Mouse (Mus musculus): ENCODE measurements around the gene Trp53i11. TPM values are rescaled to one million over a fixed set of nuclear protein-coding genes. Genes with fewer than 3 reads are reported as not detected.

Gene Trp53i11
- total and polyA plus RNA-seq, 3 experiments: 0.36 to 32.1 (median 0.73) TPM

DNA sequence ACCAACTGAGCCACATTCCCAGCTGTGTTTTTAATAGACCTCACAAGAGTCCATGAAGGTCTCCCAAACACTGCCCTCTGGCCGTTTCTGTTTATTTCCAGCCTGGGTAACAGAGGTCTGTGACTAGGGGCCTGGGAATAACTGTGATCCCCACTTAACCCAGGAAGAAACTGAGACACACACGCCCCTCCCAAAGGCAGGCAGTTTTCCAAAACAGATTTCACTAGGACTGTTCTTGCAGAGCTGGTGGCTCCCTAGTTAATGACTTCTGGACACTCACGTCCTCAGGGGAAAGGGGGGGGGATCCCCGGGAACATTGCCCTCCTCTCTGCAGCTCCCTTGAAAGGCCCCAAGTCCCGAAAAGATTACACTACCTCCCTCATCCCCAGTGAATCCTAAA lies 12.1 kb upstream of the Trp53i11 start:
- Histone ChIP-seq H3K9me3 (replicated peaks; ENCODE audit: low read length) (no peaks in the 10 kb centered on the region), H3K4me2 (ENCODE audit: insufficient read depth, low read depth, poor library complexity, severe bottlenecking) (no peak overlapping the region), H3K27me3 (replicated peaks) (peaks cover 93% of the 10 kb centered on the region), H3K36me3 (replicated peaks in 1 of 2; ENCODE audit: control insufficient read depth in 1 of 2, insufficient read depth in 1 of 2, low read length in 1 of 2) (no peaks in the 10 kb centered on the region), H3K79me2 (replicated peaks; ENCODE audit: control insufficient read depth, extremely low read depth, insufficient read depth, poor library complexity, severe bottlenecking) (no peaks in the 10 kb centered on the region), H3K9ac (ENCODE audit: insufficient read depth, low read depth) (no peak overlapping the region), H3K27ac (ENCODE audit: insufficient read depth, low read depth) (no peak overlapping the region), H3K4me3 (replicated peaks in 1 of 3; ENCODE audit: low read depth in 2 of 3, low read length in 2 of 3, poor library complexity in 1 of 3) (no peak overlapping the region), H3K4me1 (ENCODE audit: control insufficient read depth in 1 of 2, insufficient read depth in 2 of 2) (peaks cover 13% of the 10 kb centered on the region in 2 experiments)
- in situ Hi-C loops (cut with MboI; ENCODE audit: low pct_ligation_motif_present, low pct_unique_long_range_greater_than_20kb, low sequenced_read_pairs) (loop anchor here (10.0 kb wide), 1 partner anchor 50 kb away; no protein-coding TSS in a partner anchor), dilution Hi-C loops (cut with MboI; ENCODE audit: extremely low pct_ligation_motif_present, extremely low pct_unique_long_range_greater_than_20kb, low sequenced_read_pairs) (no loop called here)
- DNase-seq (ENCODE audit: extremely low read depth): no peak
- TF ChIP-seq HCFC1 (IDR thresholded peaks at IDR 0.05; ENCODE audit: low read depth, low read length) (no peak), KAT2A (IDR thresholded peaks at IDR 0.05; ENCODE audit: insufficient replicate concordance, low read length) (no peak), NRF1 (IDR thresholded peaks at IDR 0.05; ENCODE audit: low read depth, low read length) (no peak), JUND (conservative IDR thresholded peaks at IDR 0.05; ENCODE audit: low read depth, low read length) (no peak), ZKSCAN1 (IDR thresholded peaks at IDR 0.05; ENCODE audit: borderline replicate concordance, low read depth, low read length) (no peak), EP300 (IDR thresholded peaks at IDR 0.05; ENCODE audit: low read length) (no peak), CTCF (conservative IDR thresholded peaks at IDR 0.05 in 1 of 2, IDR thresholded peaks at IDR 0.05 in 1 of 2; ENCODE audit: low read depth in 2 of 2, low read length in 2 of 2) (no peak), ZNF384 (IDR thresholded peaks at IDR 0.05; ENCODE audit: low read depth, low read length) (no peak), ZC3H11A (IDR thresholded peaks at IDR 0.05; ENCODE audit: low read depth, low read length) (no peak), UBTF (IDR thresholded peaks at IDR 0.05; ENCODE audit: low read depth, low read length) (no peak), SIN3A (IDR thresholded peaks at IDR 0.05; ENCODE audit: low read length) (no peak), USF1 (IDR thresholded peaks at IDR 0.05; ENCODE audit: low read depth, low read length) (no peak), JUN (IDR thresholded peaks at IDR 0.05; ENCODE audit: insufficient read depth, low read depth, low read length) (no peak), MAFK (IDR thresholded peaks at IDR 0.05; ENCODE audit: insufficient replicate concordance, low read length) (no peak)

GRCm38 (mm10) chr2:93175721-93176120 lies 11.6 kb upstream of the Trp53i11 start:
- no peak overlapping the region for H3K4me2 ChIP-seq (ENCODE audit: insufficient read depth, low read depth, poor library complexity, severe bottlenecking)
- H3K27ac ChIP-seq (ENCODE audit: insufficient read depth, low read depth): no peak overlapping the region
- TF ChIP-seq BHLHE40 (IDR thresholded peaks at IDR 0.05; ENCODE audit: low read depth, low read length): no peak
- no peak for TF ChIP-seq JUND (conservative IDR thresholded peaks at IDR 0.05; ENCODE audit: low read depth, low read length)
- TF ChIP-seq RCOR1 (conservative IDR thresholded peaks at IDR 0.05; ENCODE audit: low read depth, low read length): no peak
- TF ChIP-seq JUN (IDR thresholded peaks at IDR 0.05; ENCODE audit: insufficient read depth, low read depth, low read length): no peak
- no peak for TF ChIP-seq USF2 (conservative IDR thresholded peaks at IDR 0.05; ENCODE audit: low read depth, low read length)
- no peak for TF ChIP-seq MYC (IDR thresholded peaks at IDR 0.05; ENCODE audit: low read depth, low read length)
- no peak for TF ChIP-seq MAZ (IDR thresholded peaks at IDR 0.05; ENCODE audit: low read depth, low read length)
- TF ChIP-seq EP300 (IDR thresholded peaks at IDR 0.05; ENCODE audit: low read length): no peak
- no peak for TF ChIP-seq SIN3A (IDR thresholded peaks at IDR 0.05; ENCODE audit: low read length)
- no peak for TF ChIP-seq TCF12 (IDR thresholded peaks at IDR 0.05; ENCODE audit: low read depth, low read length)
- TF ChIP-seq MEF2A (IDR thresholded peaks at IDR 0.05; ENCODE audit: borderline replicate concordance, low read depth, low read length): no peak
- TF ChIP-seq TBP (conservative IDR thresholded peaks at IDR 0.05; ENCODE audit: low read depth, low read length): no peak
- TF ChIP-seq ZNF384 (IDR thresholded peaks at IDR 0.05; ENCODE audit: low read depth, low read length): no peak
- TF ChIP-seq ZMIZ1 (IDR thresholded peaks at IDR 0.05; ENCODE audit: low read depth, low read length): no peak
- TF ChIP-seq PAX5 (IDR thresholded peaks at IDR 0.05; ENCODE audit: low read length): no peak
- TF ChIP-seq ZC3H11A (IDR thresholded peaks at IDR 0.05; ENCODE audit: low read depth, low read length): no peak
- TF ChIP-seq NRF1 (IDR thresholded peaks at IDR 0.05; ENCODE audit: low read depth, low read length): no peak
- no peak for TF ChIP-seq POLR2AphosphoS2 (IDR thresholded peaks at IDR 0.05; ENCODE audit: low read depth, low read length)
- no peak overlapping the region for H3K9ac ChIP-seq (ENCODE audit: insufficient read depth, low read depth)
- H3K4me1 ChIP-seq (ENCODE audit: control insufficient read depth in 1 of 2, insufficient read depth in 2 of 2): peaks cover 17 to 18% of the 10 kb centered on the region in 2 experiments
- no peak for DNase-seq (ENCODE audit: extremely low read depth)
- dilution Hi-C loops (cut with MboI; ENCODE audit: extremely low pct_ligation_motif_present, extremely low pct_unique_long_range_greater_than_20kb, low sequenced_read_pairs): no loop called here
- H3K4me3 ChIP-seq (replicated peaks in 1 of 3; ENCODE audit: low read depth in 2 of 3, low read length in 2 of 3, poor library complexity in 1 of 3): no peak overlapping the region
- H3K27me3 ChIP-seq (replicated peaks): peaks cover 93% of the 10 kb centered on the region
- no peaks in the 10 kb centered on the region for H3K9me3 ChIP-seq (replicated peaks; ENCODE audit: low read length)
- H3K79me2 ChIP-seq (replicated peaks; ENCODE audit: control insufficient read depth, extremely low read depth, insufficient read depth, poor library complexity, severe bottlenecking): no peaks in the 10 kb centered on the region
- in situ Hi-C loops (cut with MboI; ENCODE audit: low pct_ligation_motif_present, low pct_unique_long_range_greater_than_20kb, low sequenced_read_pairs): loop anchor here (10.0 kb wide), 1 partner anchor 51 kb away; no protein-coding TSS in a partner anchor
- H3K36me3 ChIP-seq (replicated peaks in 1 of 2; ENCODE audit: control insufficient read depth in 1 of 2, insufficient read depth in 1 of 2, low read length in 1 of 2): no peaks in the 10 kb centered on the region

Data from CH12.LX (cell line).